Mouse (Mus musculus) liver, embryonic 12.5 days (tissue): ENCODE results near the gene Rabl6. TPM values are rescaled to one million over a fixed set of nuclear protein-coding genes. Genes with fewer than 3 reads are reported as not detected.

ENCODE experiments used
- ATAC-seq: fragments of 200-750 bp; cut with Nextera tagmentation; 2 replicates; pipeline ENCODE4 v1.8.0; 2017; ENCODE audit warnings: moderate number of reproducible peaks, mild to moderate bottlenecking, moderate library complexity
- H3K27ac ChIP-seq: fragments of 300-500 bp; sonication (generic); 2 replicates; pipeline ENCODE4 v1.5.1; 2016; ENCODE audit warnings: mild to moderate bottlenecking
- H3K27me3 ChIP-seq: fragments of 300-500 bp; sonication (generic); replicated peaks from 2 replicates; pipeline ENCODE4 v1.6.1; 2016; ENCODE audit warnings: mild to moderate bottlenecking, moderate library complexity
- H3K36me3 ChIP-seq: fragments of 300-500 bp; sonication (generic); 2 replicates; pipeline ENCODE4 v1.6.1; 2016; ENCODE audit warnings: mild to moderate bottlenecking, moderate library complexity
- H3K4me1 ChIP-seq: fragments of 300-500 bp; sonication (generic); 2 replicates; pipeline ENCODE4 v1.6.1; 2016
- H3K4me2 ChIP-seq: fragments of 300-500 bp; sonication (generic); 2 replicates; pipeline ENCODE4 v1.6.1; 2016; ENCODE audit warnings: mild to moderate bottlenecking, moderate library complexity
- H3K4me3 ChIP-seq: fragments of 300-500 bp; sonication (generic); 2 replicates; pipeline ENCODE4 v1.5.1; 2016; ENCODE audit warnings: mild to moderate bottlenecking, moderate library complexity
- H3K9ac ChIP-seq: fragments of 300-500 bp; sonication (generic); 2 replicates; pipeline ENCODE4 v1.6.1; 2016; ENCODE audit warnings: mild to moderate bottlenecking, moderate library complexity
- H3K9me3 ChIP-seq: fragments of 300-500 bp; sonication (generic); replicated peaks from 2 replicates; pipeline ENCODE4 v1.6.1; 2016; ENCODE audit warnings: mild to moderate bottlenecking, moderate library complexity
- WGBS: fragments of 180-500 bp; shearing (Covaris S2); methylation state at CpG from one replicate; pipeline ENCODE4 v1.1.7; 2016; ENCODE audit not compliant: insufficient replicate concordance; 5-methylcytosine and 5-hydroxymethylcytosine counted together
- polyA plus RNA-seq: library from polyadenylated mRNA; unstranded; fragments of >200 nt; fragmentation: Nextera tagmentation; extraction: Ambion mirVana; gene quantifications from 2 replicates; pipeline ENCODE4 v1.2.1, GENCODE M21; 2016

The Rabl6 gene
- polyA plus RNA-seq, 1 experiment from 2014 or later, result 41.8 TPM

GRCm38 (mm10) chr2:25579737-25580460 lies 28.4 kb downstream of the Rabl6 start:
- peak overlapping the region; percentile 35; the same call in 1 of the 2 replicates for H3K4me2 ChIP-seq
- H3K4me3 ChIP-seq, result 0 out of 2 replicates have a peak overlapping the region, but pooled peaks have one; percentile 23
- no peaks in the 10 kb centered on the region for H3K9me3 ChIP-seq
- H3K4me1 ChIP-seq, result peaks cover 79% of the 10 kb centered on the region
- H3K27me3 ChIP-seq, result peaks cover 62% of the 10 kb centered on the region
- H3K9ac ChIP-seq, result no peak overlapping the region
- 4% methylated on average over 27 of the region's 27 CpGs for WGBS
- ATAC-seq, result no peak
- no peak overlapping the region for H3K27ac ChIP-seq
- H3K36me3 ChIP-seq, result peaks cover 21% of the 10 kb centered on the region

- H3K9ac ChIP-seq, result no peak overlapping the region
- ATAC-seq, result no peak
- 6% methylated on average over 76 of the region's 77 CpGs for WGBS
- peaks cover 13% of the 10 kb centered on the region for H3K36me3 ChIP-seq
- no peaks in the 10 kb centered on the region for H3K9me3 ChIP-seq
- peaks cover 83% of the 10 kb centered on the region for H3K4me1 ChIP-seq
- H3K4me3 ChIP-seq, result peak overlapping the region; percentile 23; the same call in 1 of the 2 replicates
- H3K4me2 ChIP-seq, result peak overlapping the region; percentile 35
- peaks cover 62% of the 10 kb centered on the region for H3K27me3 ChIP-seq
- no peak overlapping the region for H3K27ac ChIP-seq
Observed at GRCm38 (mm10) chr2:25578796-25579736, 29.3 kb downstream of the Rabl6 start.

GRCm38 (mm10) chr2:25577951-25578795 lies 30.1 kb downstream of the Rabl6 start:
- 6% methylated on average over 75 of the region's 75 CpGs for WGBS
- peaks cover 62% of the 10 kb centered on the region for H3K27me3 ChIP-seq
- H3K4me3 ChIP-seq, result peak overlapping the region; percentile 28
- H3K4me2 ChIP-seq, result peak overlapping the region; percentile 44
- H3K9me3 ChIP-seq, result no peaks in the 10 kb centered on the region
- H3K4me1 ChIP-seq, result peaks cover 83% of the 10 kb centered on the region
- H3K27ac ChIP-seq, result no peak overlapping the region
- H3K9ac ChIP-seq, result no peak overlapping the region
- ATAC-seq, result no peak
- peaks cover 5% of the 10 kb centered on the region for H3K36me3 ChIP-seq

GRCm38 (mm10) chr2:25576965-25577891 lies 31.1 kb downstream of the Rabl6 start:
- Histone ChIP-seq H3K9me3 (no peaks in the 10 kb centered on the region), H3K9ac (no peak overlapping the region), H3K36me3 (0 out of 2 replicates have a peak, but pooled peaks cover 2% of the 10 kb centered on the region), H3K27me3 (peaks cover 62% of the 10 kb centered on the region), H3K4me2 (peak overlapping the region; percentile 44), H3K4me1 (peaks cover 82% of the 10 kb centered on the region), H3K27ac (no peak overlapping the region), H3K4me3 (peak overlapping the region; percentile 28)
- 19% methylated on average over 92 of the region's 92 CpGs for WGBS
- no peak for ATAC-seq

GRCm38 (mm10) chr2:25576028-25576850 lies 32.1 kb downstream of the Rabl6 start:
- ATAC-seq, result no peak
- Histone ChIP-seq H3K9me3 (no peaks in the 10 kb centered on the region), H3K27ac (no peak overlapping the region), H3K36me3 (peaks cover 10% of the 10 kb centered on the region; the same call in 1 of the 2 replicates), H3K4me1 (peaks cover 76% of the 10 kb centered on the region), H3K27me3 (peaks cover 60% of the 10 kb centered on the region), H3K4me2 (peak overlapping the region; percentile 83), H3K9ac (no peak overlapping the region), H3K4me3 (no peak overlapping the region)
- 75% methylated on average over 16 of the region's 16 CpGs for WGBS

- peak overlapping the region; percentile 64 for H3K4me3 ChIP-seq
- no peaks in the 10 kb centered on the region for H3K9me3 ChIP-seq
- ATAC-seq, result no peak
- peak overlapping the region; percentile 70 for H3K9ac ChIP-seq
- H3K4me1 ChIP-seq, result peaks cover 73% of the 10 kb centered on the region
- peak overlapping the region; percentile 83 for H3K4me2 ChIP-seq
- H3K27ac ChIP-seq, result peak overlapping the region; percentile 63; the same call in 1 of the 2 replicates
- H3K36me3 ChIP-seq, result peaks cover 15% of the 10 kb centered on the region; the same call in 1 of the 2 replicates
- 22% methylated on average over 21 of the region's 21 CpGs for WGBS
- H3K27me3 ChIP-seq, result peaks cover 53% of the 10 kb centered on the region
Observed at GRCm38 (mm10) chr2:25575432-25576027, 32.8 kb downstream of the Rabl6 start.

- peak within 1 kb of the TSS; percentile 64 for H3K4me3 ChIP-seq
- H3K9ac ChIP-seq, result peak within 1 kb of the TSS; percentile 70
- ATAC-seq, result peak; percentile 96
- WGBS, result under 1% methylated on average over 41 of the region's 45 CpGs
- H3K4me1 ChIP-seq, result peaks cover 67% of the 10 kb centered on the region
- H3K36me3 ChIP-seq, result peaks cover 21% of the 10 kb centered on the region
- peak within 1 kb of the TSS; percentile 63 for H3K27ac ChIP-seq
- H3K9me3 ChIP-seq, result no peaks in the 10 kb centered on the region
- H3K27me3 ChIP-seq, result peaks cover 46% of the 10 kb centered on the region
- H3K4me2 ChIP-seq, result peak within 1 kb of the TSS; percentile 83
Observed at GRCm38 (mm10) chr2:25574579-25575431, 33.5 kb downstream of the Rabl6 start, which contains the start of the genes Mamdc4 and Phpt1. Gene Mamdc4 (minus strand): TSS chr2:25574845. Gene Phpt1 (minus strand): TSS chr2:25575224.

GRCm38 (mm10) chr2:25574136-25574535 lies 34.2 kb downstream of the Rabl6 start:
- WGBS, result 15% methylated on average over 11 of the region's 11 CpGs
- no peak for ATAC-seq
- Histone ChIP-seq H3K4me1 (peaks cover 60% of the 10 kb centered on the region), H3K4me3 (peak overlapping the region; percentile 64), H3K36me3 (peaks cover 28% of the 10 kb centered on the region), H3K27ac (peak overlapping the region; percentile 57), H3K27me3 (peaks cover 39% of the 10 kb centered on the region), H3K9ac (peak overlapping the region; percentile 70), H3K9me3 (no peaks in the 10 kb centered on the region), H3K4me2 (peak overlapping the region; percentile 83)

- Histone ChIP-seq H3K4me2 (peak overlapping the region; percentile 83), H3K27ac (no peak overlapping the region), H3K36me3 (peaks cover 38% of the 10 kb centered on the region), H3K4me3 (peak overlapping the region; percentile 64; the same call in 1 of the 2 replicates), H3K27me3 (peaks cover 28% of the 10 kb centered on the region), H3K9me3 (no peaks in the 10 kb centered on the region), H3K4me1 (peaks cover 55% of the 10 kb centered on the region), H3K9ac (peak overlapping the region; percentile 70)
- 53% methylated on average over 2 of the region's 2 CpGs for WGBS
- ATAC-seq, result no peak
Observed at GRCm38 (mm10) chr2:25573068-25573467, 35.3 kb downstream of the Rabl6 start.
